ENCODE assay signal across 29 mouse cellular contexts in genomic region chr5:64847305-64847704, GRCm38 (mm10). TPM values are rescaled to one million over a fixed set of nuclear protein-coding genes. Genes with fewer than 3 reads are reported as not detected.
DNase-seq lines count a peak whose midpoint lies in the region; ATAC-seq and TF ChIP-seq lines count a peak whose summit lies in the region.
"Had no signal": no experiment of that assay in that cellular context is flagged by ENCODE, and none has a peak within 500 bp of the region (broad histone marks: within the 10 kb centered on the region; RNA-seq: fewer than 3 reads in every experiment).

No protein-coding gene starts in this region.

- H3K27ac ChIP-seq in liver, postnatal 0 days (ENCODE audit: low read depth), result no peak overlapping the region
- no peak overlapping the region for H3K27ac ChIP-seq in forebrain, embryonic 16.5 days (ENCODE audit: low read length)
- H3K27ac ChIP-seq in neural tube, embryonic 15.5 days (replicated peaks), result no peak overlapping the region
- H3K27ac ChIP-seq: embryonic facial prominence, embryonic 12.5 days; heart, embryonic 10.5 days; heart, embryonic 15.5 days; hindbrain, embryonic 14.5 days; macrophage; midbrain, embryonic 10.5 days; midbrain, embryonic 15.5 days had no signal

- H3K9ac ChIP-seq in liver, postnatal 0 days (replicated peaks), result no peak overlapping the region
- no peak overlapping the region for H3K9ac ChIP-seq in forebrain, embryonic 16.5 days (replicated peaks; ENCODE audit: low read depth, low read length)
- no peak overlapping the region for H3K9ac ChIP-seq in neural tube, embryonic 15.5 days (replicated peaks)
- H3K9ac ChIP-seq: embryonic facial prominence, embryonic 12.5 days; heart, embryonic 15.5 days; hindbrain, embryonic 14.5 days; midbrain, embryonic 15.5 days had no signal

- no peak for TF ChIP-seq EP300 in liver, postnatal 0 days (IDR thresholded peaks at IDR 0.05; ENCODE audit: low read depth)

- no peaks in the 10 kb centered on the region for H3K9me3 ChIP-seq in liver, postnatal 0 days (ENCODE audit: low read length)
- peaks cover 6% of the 10 kb centered on the region for H3K9me3 ChIP-seq in forebrain, embryonic 16.5 days (ENCODE audit: control insufficient read depth, low read length)
- H3K9me3 ChIP-seq in neural tube, embryonic 15.5 days (replicated peaks), result 0 out of 2 replicates have a peak, but pooled peaks cover 5% of the 10 kb centered on the region
- H3K9me3 ChIP-seq: midbrain, embryonic 15.5 days had no signal

- peaks cover 3% of the 10 kb centered on the region; the same call in 1 of the 2 replicates for H3K4me1 ChIP-seq in liver, postnatal 0 days (ENCODE audit: insufficient read depth)
- H3K4me1 ChIP-seq in forebrain, embryonic 16.5 days (replicated peaks; ENCODE audit: control insufficient read depth, insufficient read depth, low read length), result no peaks in the 10 kb centered on the region
- no peaks in the 10 kb centered on the region for H3K4me1 ChIP-seq in neural tube, embryonic 15.5 days
- H3K4me1 ChIP-seq: embryonic facial prominence, embryonic 12.5 days; heart, embryonic 10.5 days; midbrain, embryonic 15.5 days had no signal

- no peak overlapping the region for H3K4me3 ChIP-seq in liver, postnatal 0 days (ENCODE audit: low read depth, low read length)
- H3K4me3 ChIP-seq in forebrain, embryonic 16.5 days (replicated peaks; ENCODE audit: low read length), result no peak overlapping the region
- no peak overlapping the region for H3K4me3 ChIP-seq in neural tube, embryonic 15.5 days (replicated peaks)
- H3K4me3 ChIP-seq: embryonic facial prominence, embryonic 12.5 days; heart, embryonic 10.5 days; heart, embryonic 15.5 days; midbrain, embryonic 10.5 days; midbrain, embryonic 15.5 days had no signal

- H3K36me3 ChIP-seq in liver, postnatal 0 days (replicated peaks; ENCODE audit: insufficient read depth, low read length), result no peaks in the 10 kb centered on the region
- H3K36me3 ChIP-seq in splenic B cell, adult 2 months (ENCODE audit: control insufficient read depth, insufficient read depth, low read length, poor library complexity, severe bottlenecking), result no peaks in the 10 kb centered on the region
- H3K36me3 ChIP-seq in forebrain, embryonic 16.5 days (ENCODE audit: control insufficient read depth, insufficient read depth), result no peaks in the 10 kb centered on the region
- H3K36me3 ChIP-seq in neural tube, embryonic 15.5 days, result no peaks in the 10 kb centered on the region
- H3K36me3 ChIP-seq: embryonic facial prominence, embryonic 12.5 days; G1E; heart, embryonic 10.5 days; heart, embryonic 15.5 days; midbrain, embryonic 10.5 days; midbrain, embryonic 15.5 days had no signal

- no peaks in the 10 kb centered on the region for H3K27me3 ChIP-seq in liver, postnatal 0 days (ENCODE audit: insufficient read depth, low read length)
- no peaks in the 10 kb centered on the region for H3K27me3 ChIP-seq in splenic B cell, adult 2 months (ENCODE audit: control insufficient read depth, insufficient read depth, low read length, poor library complexity, severe bottlenecking)
- H3K27me3 ChIP-seq in forebrain, embryonic 16.5 days (replicated peaks; ENCODE audit: control insufficient read depth, insufficient read depth, low read length), result no peaks in the 10 kb centered on the region
- H3K27me3 ChIP-seq in neural tube, embryonic 15.5 days (replicated peaks), result no peaks in the 10 kb centered on the region
- H3K27me3 ChIP-seq: CH12.LX; embryonic facial prominence, embryonic 12.5 days; heart, embryonic 15.5 days; midbrain, embryonic 15.5 days had no signal

- TF ChIP-seq CTCF in liver, postnatal 0 days (IDR thresholded peaks at IDR 0.05; ENCODE audit: low read depth), result no peak

- H3K4me2 ChIP-seq in liver, postnatal 0 days (ENCODE audit: low read depth, low read length), result no peak overlapping the region
- H3K4me2 ChIP-seq in forebrain, embryonic 16.5 days (ENCODE audit: low read length), result no peak overlapping the region
- no peak overlapping the region for H3K4me2 ChIP-seq in neural tube, embryonic 15.5 days
- H3K4me2 ChIP-seq: embryonic facial prominence, embryonic 12.5 days; heart, embryonic 15.5 days; hindbrain, embryonic 14.5 days; midbrain, embryonic 15.5 days had no signal

- no peak for ATAC-seq in liver, postnatal 0 days
- no peak for ATAC-seq in forebrain, embryonic 16.5 days
- ATAC-seq in neural tube, embryonic 15.5 days (ENCODE audit: low FRiP score), result no peak
- ATAC-seq: forebrain, embryonic 14.5 days; intestine, postnatal 0 days; lung, postnatal 0 days; midbrain, embryonic 15.5 days had no signal

- WGBS in liver, postnatal 0 days (ENCODE audit: insufficient replicate concordance), result 41% methylated on average over 2 of the region's 2 CpGs
- WGBS in forebrain, embryonic 16.5 days, result 77% methylated on average over 2 of the region's 2 CpGs
- WGBS in neural tube, embryonic 15.5 days, result 80% methylated on average over 2 of the region's 2 CpGs

- DNase-seq in liver, result peak; percentile 31
- DNase-seq in liver, postnatal 0 days, result no peak
- DNase-seq in B cell, adult 2 months, result peak; percentile 26 to 31
- peak; percentile 88 for DNase-seq in R1 (ENCODE audit: low read depth, low spot score)
- peak; percentile 18 for DNase-seq in splenic B cell, adult 2 months (ENCODE audit: low read depth, low spot score)
- DNase-seq: adrenal gland, adult 8-10 months; cerebellum, adult 8-10 months; cerebellum, postnatal 36 days; embryo, embryonic 11 days; heart, postnatal 36 days; kidney, adult 9 months; kidney, postnatal 10 days; lung, adult 18-20 months; spleen, adult 18-20 months; thymus, adult 2 months had no signal

RNA-seq across cellular contexts. Expression of gene Klf3, which starts 44.1 kb away (rescaled TPM):
- polyA plus RNA-seq in liver, postnatal 0 days (2015; fragmentation: Nextera tagmentation; extraction: Ambion mirVana), result 63.5 and 65.7 TPM in 2 replicates
- polyA plus RNA-seq in forebrain, embryonic 16.5 days (2015; fragmentation: Nextera tagmentation; extraction: Ambion mirVana), result 30.9 and 32.9 TPM in 2 replicates
- polyA plus RNA-seq in neural tube, embryonic 15.5 days (2015; fragmentation: Nextera tagmentation; extraction: Ambion mirVana), result 16.6 and 32.0 TPM in 2 replicates
